Mouse (Mus musculus) adrenal gland, postnatal 25 days (tissue): ENCODE results near the gene Lrch1. TPM values are rescaled to one million over a fixed set of nuclear protein-coding genes. Genes with fewer than 3 reads are reported as not detected.

ENCODE experiments used
- DNase-seq: peaks from one replicate; pipeline ENCODE4 v3.0.0; 2021; ENCODE audit warnings: mixed read lengths
- total RNA-seq: library from RNA; stranded (reverse); gene quantifications from 2 replicates; pipeline ENCODE4 v1.2.3, GENCODE M21; 2021

Gene Lrch1
- total RNA-seq, 1 experiment from 2014 or later = 20.5 TPM

GRCm38 (mm10) chr14:74946751-74947375 is 813 bp downstream of the Lrch1 start:
- DNase-seq = peak; percentile 85

GRCm38 (mm10) chr14:74946321-74946750 is 1.3 kb downstream of the Lrch1 start:
- peak; percentile 12 for DNase-seq

- no peak for DNase-seq
Observed at GRCm38 (mm10) chr14:74945266-74946215, 2.1 kb downstream of the Lrch1 start.

- no peak for DNase-seq
Observed at GRCm38 (mm10) chr14:74944128-74944755, 3.4 kb downstream of the Lrch1 start.

GRCm38 (mm10) chr14:74943581-74944117 is 4.0 kb downstream of the Lrch1 start:
- DNase-seq = no peak

- no peak for DNase-seq
Observed at GRCm38 (mm10) chr14:74943024-74943423, 4.7 kb downstream of the Lrch1 start.

- DNase-seq = no peak
Observed at GRCm38 (mm10) chr14:74941591-74941990, 6.1 kb downstream of the Lrch1 start.

GRCm38 (mm10) chr14:74940741-74941140 is 6.9 kb downstream of the Lrch1 start:
- DNase-seq = no peak

- no peak for DNase-seq
Observed at GRCm38 (mm10) chr14:74939355-74939754, 8.3 kb downstream of the Lrch1 start.

- DNase-seq = no peak
Observed at GRCm38 (mm10) chr14:74938896-74939295, 8.8 kb downstream of the Lrch1 start.

- no peak for DNase-seq
Observed at GRCm38 (mm10) chr14:74936557-74937261, 11.0 kb downstream of the Lrch1 start.

- DNase-seq = no peak
Observed at GRCm38 (mm10) chr14:74935111-74935510, 12.6 kb downstream of the Lrch1 start.

GRCm38 (mm10) chr14:74933960-74934710 is 13.5 kb downstream of the Lrch1 start:
- no peak for DNase-seq

- no peak for DNase-seq
Observed at GRCm38 (mm10) chr14:74929739-74930138, 17.9 kb downstream of the Lrch1 start.

GRCm38 (mm10) chr14:74928809-74929432 is 18.8 kb downstream of the Lrch1 start:
- DNase-seq = no peak

- no peak for DNase-seq
Observed at GRCm38 (mm10) chr14:74926899-74927571, 20.6 kb downstream of the Lrch1 start.

- DNase-seq = peak; percentile 36
Observed at GRCm38 (mm10) chr14:74925951-74926517, 21.6 kb downstream of the Lrch1 start.

- no peak for DNase-seq
Observed at GRCm38 (mm10) chr14:74924521-74924920, 23.2 kb downstream of the Lrch1 start.

- DNase-seq = no peak
Observed at GRCm38 (mm10) chr14:74924031-74924430, 23.6 kb downstream of the Lrch1 start.
